Mouse (Mus musculus): ENCODE measurements around the gene Try10.
"Not testable (repeated sequence)": the region's sequence is repeated elsewhere in the genome, so short reads cannot be mapped to it uniquely, and the experiment has no call there.

Try10 gene

DNA sequence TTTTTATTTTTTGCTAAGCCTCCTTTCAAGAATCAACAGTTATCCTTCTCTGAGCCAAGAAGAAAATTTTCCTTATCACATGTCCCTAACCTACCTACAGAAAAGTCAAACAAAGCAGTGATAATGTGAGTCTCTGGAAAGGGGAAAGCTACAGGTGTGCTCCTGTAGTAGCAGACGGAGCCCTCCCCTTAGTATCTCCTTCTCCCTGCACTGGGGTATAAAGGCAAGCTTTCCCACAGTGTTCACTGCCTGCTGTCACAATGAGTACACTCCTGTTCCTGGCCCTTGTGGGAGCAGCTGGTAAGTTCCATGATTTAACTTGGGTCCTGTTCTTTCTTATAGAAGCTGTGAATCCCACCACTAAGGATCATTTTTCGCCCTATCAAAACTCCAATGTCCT, at the start of gene Try10:
Gene Try10, plus strand, starts transcription at position 174 of the 400 bp plus-strand sequence.
- DNase-seq (ENCODE audit: low read depth, low spot score): no peak

DNA sequence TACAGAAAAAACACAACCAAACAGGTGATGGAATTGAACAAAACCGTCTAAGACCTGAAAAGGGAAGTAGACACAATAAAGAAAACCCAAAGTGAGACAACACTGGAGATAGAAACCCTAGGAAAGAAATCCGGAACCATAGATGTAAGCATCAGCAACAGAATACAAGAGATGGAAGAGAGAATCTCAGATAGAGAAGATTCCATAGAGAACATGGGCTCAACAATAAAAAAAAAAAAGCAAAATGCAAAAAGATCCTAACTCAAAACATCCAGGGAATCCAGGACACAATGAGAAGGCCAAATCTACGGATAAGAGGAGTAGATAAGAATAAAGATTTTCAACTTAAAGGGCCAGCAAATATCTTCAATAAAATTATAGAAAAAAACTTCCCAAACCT, 37.2 kb upstream of the Try10 start, which contains the start of gene Try5:
Gene Try5, minus strand, starts transcription at position 101 of the 400 bp plus-strand sequence.
- not testable (repeated sequence) for DNase-seq (ENCODE audit: low read depth, low spot score)

DNA sequence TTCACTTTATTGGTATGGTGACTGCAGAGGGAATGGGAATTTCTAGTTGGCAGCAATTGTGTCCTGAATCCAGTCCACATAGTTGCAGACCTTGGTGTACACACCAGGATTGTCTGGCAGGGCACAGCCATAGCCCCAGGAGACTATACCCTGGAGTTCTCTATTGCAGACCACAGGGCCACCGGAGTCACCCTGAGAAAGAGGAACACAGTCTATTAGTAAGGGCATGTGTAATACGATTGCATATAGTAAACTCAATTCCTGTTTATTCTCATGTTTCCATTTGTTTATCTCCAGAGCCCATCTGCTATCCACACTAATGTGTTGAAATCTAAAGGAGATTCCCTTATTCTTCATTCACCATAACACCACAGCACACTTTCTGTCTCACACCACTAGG, 19.9 kb downstream of the Try10 start:
- not testable (repeated sequence) for DNase-seq (ENCODE audit: low read depth, low spot score)

DNA sequence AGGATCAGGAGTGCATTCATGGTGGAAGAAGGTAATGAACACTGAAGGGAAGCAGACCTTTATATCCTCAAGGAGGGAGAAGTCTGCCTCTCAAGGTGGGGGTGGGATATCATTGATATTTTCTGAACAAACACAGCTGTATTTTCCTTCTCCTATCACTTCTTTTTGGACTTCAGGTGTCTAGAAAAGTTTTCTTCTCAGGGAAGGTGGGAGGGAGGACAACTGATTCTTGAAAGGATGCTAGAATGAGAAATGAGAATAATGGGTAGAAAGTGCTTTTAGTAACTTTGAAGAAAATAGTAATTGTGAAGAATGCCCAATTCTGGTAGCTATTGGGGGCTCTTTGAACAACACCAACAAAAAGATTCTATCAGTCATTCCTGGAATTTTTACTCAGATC, 23.7 kb downstream of the Try10 start, which contains the start of gene Prss3:
Gene Prss3, minus strand, starts transcription at position 101 of the 400 bp plus-strand sequence.
- DNase-seq (ENCODE audit: low read depth, low spot score): not testable (repeated sequence)

DNA sequence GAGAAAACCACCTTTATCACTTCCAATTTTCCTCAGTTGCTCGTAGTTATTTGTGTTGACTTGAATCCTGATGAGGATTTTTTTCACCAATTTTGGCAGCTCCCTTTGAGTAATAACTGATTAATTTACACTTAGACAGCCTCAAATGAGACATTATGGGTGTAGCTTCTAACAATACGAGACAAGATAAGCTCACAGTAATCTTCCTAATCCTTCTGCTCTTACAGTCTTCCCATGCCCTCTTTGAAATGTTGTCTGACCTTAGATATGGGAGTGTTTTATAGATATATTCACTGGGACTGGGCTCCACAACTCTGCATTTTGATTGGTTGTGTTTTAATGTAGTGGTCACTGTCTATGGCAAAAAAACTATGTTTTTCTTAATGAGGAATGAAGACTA, 32.9 kb downstream of the Try10 start:
- no peak for DNase-seq (ENCODE audit: low read depth, low spot score)

DNA sequence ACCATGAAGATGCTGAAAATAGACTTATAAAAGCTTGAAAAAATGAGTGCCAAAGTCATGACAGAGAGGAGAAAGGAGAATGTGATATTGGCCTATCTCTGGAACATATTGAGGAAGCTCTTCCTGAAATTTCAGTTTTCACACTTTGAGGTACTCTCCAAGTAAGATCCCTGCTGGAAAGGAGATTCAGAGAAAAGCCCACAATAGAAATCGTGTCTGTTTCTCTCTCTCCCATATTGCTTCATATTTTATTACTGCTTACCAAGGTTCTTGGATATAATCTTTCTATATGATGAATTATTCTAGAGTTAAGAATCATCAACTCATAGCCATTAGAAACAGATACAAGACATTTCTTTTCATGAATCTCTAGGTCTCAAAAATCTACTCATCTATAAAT, 37.7 kb downstream of the Try10 start:
- not testable (repeated sequence) for DNase-seq (ENCODE audit: low read depth, low spot score)

- not testable (repeated sequence) for DNase-seq (ENCODE audit: low read depth, low spot score)
These were observed 38.2 kb downstream of the Try10 start, which contains the start of gene Gm5771 for GRCm38 (mm10) chr6:41392056-41392455. TSS of gene Gm5771 (plus strand) at chr6:41392356.
